Comparison of ENCODE assay signal across 7 mouse cellular contexts in genomic region chr9:62123496-62123895, GRCm38 (mm10). TPM values are rescaled to one million over a fixed set of nuclear protein-coding genes. Genes with fewer than 3 reads are reported as not detected.
DNase-seq lines count a peak whose midpoint lies in the region; ATAC-seq and TF ChIP-seq lines count a peak whose summit lies in the region.

No protein-coding gene starts in this region.

- no peak for ATAC-seq in lung, embryonic 14.5 days (ENCODE audit: insufficient read depth)
- ATAC-seq in intestine, embryonic 16.5 days = no peak
- no peak for ATAC-seq in neural tube, embryonic 13.5 days (ENCODE audit: low read depth)

- H3K4me3 ChIP-seq in lung, embryonic 14.5 days (ENCODE audit: low read depth, low read length) = peak overlapping the region; percentile 80
- H3K4me3 ChIP-seq in forebrain, embryonic 10.5 days = peak overlapping the region; percentile 79
- peak overlapping the region; percentile 57 for H3K4me3 ChIP-seq in intestine, embryonic 16.5 days (ENCODE audit: low read length)
- peak overlapping the region; percentile 90 for H3K4me3 ChIP-seq in neural tube, embryonic 13.5 days

- no peaks in the 10 kb centered on the region for H3K9me3 ChIP-seq in lung, embryonic 14.5 days (ENCODE audit: low read depth, low read length)
- no peaks in the 10 kb centered on the region for H3K9me3 ChIP-seq in forebrain, embryonic 10.5 days
- no peaks in the 10 kb centered on the region for H3K9me3 ChIP-seq in intestine, embryonic 16.5 days (ENCODE audit: control insufficient read depth, low read length)
- H3K9me3 ChIP-seq in neural tube, embryonic 13.5 days = no peaks in the 10 kb centered on the region

- H3K9ac ChIP-seq in lung, embryonic 14.5 days = peak overlapping the region; percentile 40
- H3K9ac ChIP-seq in intestine, embryonic 16.5 days (ENCODE audit: low read depth, low read length) = peak overlapping the region; percentile 68
- peak overlapping the region; percentile 66 for H3K9ac ChIP-seq in neural tube, embryonic 13.5 days

- no peaks in the 10 kb centered on the region for H3K36me3 ChIP-seq in lung, embryonic 14.5 days (ENCODE audit: insufficient read depth)
- no peaks in the 10 kb centered on the region for H3K36me3 ChIP-seq in forebrain, embryonic 10.5 days (replicated peaks)
- no peaks in the 10 kb centered on the region for H3K36me3 ChIP-seq in intestine, embryonic 16.5 days (ENCODE audit: control insufficient read depth, insufficient read depth, low read length)
- H3K36me3 ChIP-seq in neural tube, embryonic 13.5 days = no peaks in the 10 kb centered on the region

- no peak for DNase-seq in lung, embryonic 14.5 days
- no peak for DNase-seq in lung, postnatal 36 days
- DNase-seq in forebrain, embryonic 10.5 days (ENCODE audit: extremely low spot score, low spot score) = no peak
- no peak for DNase-seq in adrenal gland, postnatal 4 days (ENCODE audit: low spot score in 2 of 2)
- no peak for DNase-seq in urinary bladder, postnatal 36 days (ENCODE audit: low spot score in 2 of 2)

- no peaks in the 10 kb centered on the region for H3K27me3 ChIP-seq in lung, embryonic 14.5 days (ENCODE audit: insufficient read depth, low read length)
- H3K27me3 ChIP-seq in forebrain, embryonic 10.5 days (ENCODE audit: poor library complexity, severe bottlenecking) = peaks cover 4% of the 10 kb centered on the region; the same call in 1 of the 2 replicates
- H3K27me3 ChIP-seq in intestine, embryonic 16.5 days (replicated peaks; ENCODE audit: control insufficient read depth, insufficient read depth, low read length) = no peaks in the 10 kb centered on the region
- no peaks in the 10 kb centered on the region for H3K27me3 ChIP-seq in neural tube, embryonic 13.5 days

- WGBS in lung, embryonic 14.5 days = 49% methylated on average over 3 of the region's 3 CpGs
- WGBS in forebrain, embryonic 10.5 days = 50% methylated on average over 3 of the region's 3 CpGs
- WGBS in intestine, embryonic 16.5 days = 45% methylated on average over 3 of the region's 3 CpGs
- 69% methylated on average over 3 of the region's 3 CpGs for WGBS in neural tube, embryonic 13.5 days

- TF ChIP-seq CTCF in lung, embryonic 14.5 days (IDR thresholded peaks at IDR 0.05; ENCODE audit: low read depth) = no peak

- peak overlapping the region; percentile 6; the same call in 1 of the 2 replicates for H3K27ac ChIP-seq in lung, embryonic 14.5 days (ENCODE audit: low read depth)
- 0 out of 2 replicates have a peak overlapping the region, but pooled peaks have one; percentile 94 for H3K27ac ChIP-seq in forebrain, embryonic 10.5 days
- H3K27ac ChIP-seq in intestine, embryonic 16.5 days (ENCODE audit: low read length) = peak overlapping the region; percentile 63
- H3K27ac ChIP-seq in neural tube, embryonic 13.5 days (replicated peaks) = peak overlapping the region; percentile 46; the same call in 1 of the 2 replicates

- peak overlapping the region; percentile 65 for H3K4me2 ChIP-seq in lung, embryonic 14.5 days
- peak overlapping the region; percentile 66 for H3K4me2 ChIP-seq in intestine, embryonic 16.5 days (ENCODE audit: low read depth, low read length)
- H3K4me2 ChIP-seq in neural tube, embryonic 13.5 days = peak overlapping the region; percentile 60

- 0 out of 2 replicates have a peak, but pooled peaks cover 2% of the 10 kb centered on the region for H3K4me1 ChIP-seq in lung, embryonic 14.5 days (ENCODE audit: insufficient read depth)
- peaks cover 22% of the 10 kb centered on the region for H3K4me1 ChIP-seq in forebrain, embryonic 10.5 days
- peaks cover 5% of the 10 kb centered on the region; the same call in 1 of the 2 replicates for H3K4me1 ChIP-seq in intestine, embryonic 16.5 days (ENCODE audit: control insufficient read depth, insufficient read depth, low read length)
- peaks cover 25% of the 10 kb centered on the region for H3K4me1 ChIP-seq in neural tube, embryonic 13.5 days (replicated peaks)

RNA-seq across cellular contexts. Expression of gene Glce, which starts 1.0 kb away (rescaled TPM):
- 25.2 and 25.9 TPM in 2 replicates for polyA plus RNA-seq in lung, embryonic 14.5 days (2014; fragmentation: Nextera tagmentation; extraction: Ambion mirVana)
- polyA plus RNA-seq in forebrain, embryonic 10.5 days (2016; fragmentation: Nextera tagmentation; extraction: Ambion mirVana) = 21.5 and 22.1 TPM in 2 replicates
- polyA plus RNA-seq in intestine, embryonic 16.5 days (2015; fragmentation: Nextera tagmentation; extraction: Ambion mirVana) = 16.0 and 16.1 TPM in 2 replicates
- 17.3 and 20.7 TPM in 2 replicates for polyA plus RNA-seq in neural tube, embryonic 13.5 days (2015; fragmentation: Nextera tagmentation; extraction: Ambion mirVana)
- total RNA-seq in adrenal gland, postnatal 4 days (2021) = 10 to 100 TPM; 29.2 to 29.4 TPM

Comparison
In these comparisons a context has a peak if more than half of its experiments do, and no peak if none do; other contexts are left out.
1. H3K27ac ChIP-seq: peak in every context shown above with its lines; median percentile 94 in forebrain, embryonic 10.5 days; 63 in intestine, embryonic 16.5 days; 46 in neural tube, embryonic 13.5 days; 6 in lung, embryonic 14.5 days.